ENCODE assay signal across 8 mouse cellular contexts in the genomic region with DNA sequence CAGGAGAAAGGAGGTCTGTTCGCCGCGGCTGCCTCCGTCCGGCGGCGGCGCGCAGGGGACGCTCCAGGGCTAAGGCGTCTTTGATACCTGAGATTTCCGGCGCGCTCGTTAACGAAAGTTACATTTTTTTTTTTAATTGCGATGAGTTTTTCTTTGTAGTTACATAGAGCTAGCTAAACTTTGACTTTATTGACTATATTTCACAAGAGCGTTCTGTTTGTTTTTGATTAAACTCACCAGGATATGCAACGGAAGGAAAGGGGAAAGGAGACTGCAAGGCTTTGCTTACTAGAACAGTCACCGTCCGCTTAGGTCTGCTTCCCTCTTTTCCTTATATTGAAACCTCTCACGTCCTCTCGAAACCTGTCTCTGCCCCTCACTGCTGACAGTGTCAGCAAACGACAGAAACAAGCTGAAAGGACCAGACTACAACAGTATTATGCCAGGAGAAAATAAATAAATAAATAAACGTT. TPM values are rescaled to one million over a fixed set of nuclear protein-coding genes. Genes with fewer than 3 reads are reported as not detected.
DNase-seq lines count a peak whose midpoint lies in the region; ATAC-seq and TF ChIP-seq lines count a peak whose summit lies in the region.

TSS of gene Adgrl2 (minus strand) at position 25 of the 473 bp plus-strand sequence.

- H3K9me3 ChIP-seq in embryonic facial prominence, embryonic 14.5 days (ENCODE audit: control insufficient read depth, low read length), result no peaks in the 10 kb centered on the region
- no peaks in the 10 kb centered on the region for H3K9me3 ChIP-seq in limb, embryonic 14.5 days (ENCODE audit: control insufficient read depth, low read length)
- no peaks in the 10 kb centered on the region for H3K9me3 ChIP-seq in neural tube, embryonic 14.5 days (ENCODE audit: control insufficient read depth, low read length)

- intact Hi-C loops in heart, postnatal 36 days (cut with DNase I), result loop anchor here (2.0 to 5.0 kb wide), 2 partner anchors 48 to 227 kb away; no protein-coding TSS in a partner anchor

- peak; percentile 61 for DNase-seq in right cerebral cortex, postnatal 25 days
- DNase-seq in right cerebral cortex, adult 2 months (ENCODE audit: low spot score in 2 of 2), result no peak
- peak; percentile 58 for DNase-seq in embryonic facial prominence, embryonic 14.5 days (ENCODE audit: low spot score)
- DNase-seq in heart, postnatal 36 days, result peak in 1 of 2 experiments; percentile 18
- peak; percentile 69 for DNase-seq in limb, embryonic 14.5 days (ENCODE audit: low spot score)
- no peak for DNase-seq in cerebellum, adult 9-11 months

- peaks cover 17% of the 10 kb centered on the region for H3K4me1 ChIP-seq in embryonic facial prominence, embryonic 14.5 days (ENCODE audit: control insufficient read depth, insufficient read depth, low read length)
- H3K4me1 ChIP-seq in limb, embryonic 14.5 days (ENCODE audit: control insufficient read depth, insufficient read depth, low read length), result 0 out of 2 replicates have a peak, but pooled peaks cover 6% of the 10 kb centered on the region
- no peaks in the 10 kb centered on the region for H3K4me1 ChIP-seq in neural tube, embryonic 14.5 days (ENCODE audit: control insufficient read depth, insufficient read depth, low read length)

- no peaks in the 10 kb centered on the region for H3K27me3 ChIP-seq in embryonic facial prominence, embryonic 14.5 days (replicated peaks; ENCODE audit: control insufficient read depth, insufficient read depth, low read length)
- no peaks in the 10 kb centered on the region for H3K27me3 ChIP-seq in limb, embryonic 14.5 days (ENCODE audit: control insufficient read depth, insufficient read depth, low read length)
- no peaks in the 10 kb centered on the region for H3K27me3 ChIP-seq in neural tube, embryonic 14.5 days (ENCODE audit: control insufficient read depth, insufficient read depth, low read length)

- 0 out of 2 replicates have a peak, but pooled peaks have one; percentile 46 for TF ChIP-seq POLR2A in limb, embryonic 14.5 days (IDR thresholded peaks at IDR 0.05; ENCODE audit: borderline replicate concordance, extremely low read depth, insufficient read depth, insufficient read length)

- peak within 1 kb of the TSS; percentile 99 for H3K9ac ChIP-seq in embryonic facial prominence, embryonic 14.5 days (ENCODE audit: low read depth, low read length)
- peak within 1 kb of the TSS; percentile 99 for H3K9ac ChIP-seq in limb, embryonic 14.5 days (ENCODE audit: low read depth, low read length, severe bottlenecking)
- peak within 1 kb of the TSS; percentile 98 for H3K9ac ChIP-seq in neural tube, embryonic 14.5 days (replicated peaks; ENCODE audit: low read depth, low read length)

- under 1% methylated on average over 25 of the region's 25 CpGs for WGBS in embryonic facial prominence, embryonic 14.5 days
- 1% methylated on average over 25 of the region's 25 CpGs for WGBS in limb, embryonic 14.5 days
- WGBS in neural tube, embryonic 14.5 days, result under 1% methylated on average over 25 of the region's 25 CpGs

- H3K27ac ChIP-seq in embryonic facial prominence, embryonic 14.5 days (replicated peaks; ENCODE audit: low read depth, low read length), result peak within 1 kb of the TSS; percentile 100
- H3K27ac ChIP-seq in limb, embryonic 14.5 days (replicated peaks; ENCODE audit: low read depth, low read length), result peak within 1 kb of the TSS; percentile 100
- H3K27ac ChIP-seq in neural tube, embryonic 14.5 days (ENCODE audit: low read depth, low read length), result peak within 1 kb of the TSS; percentile 99

- peak within 1 kb of the TSS; percentile 97 for H3K4me3 ChIP-seq in embryonic facial prominence, embryonic 14.5 days (ENCODE audit: low read depth, low read length)
- peak within 1 kb of the TSS; percentile 96 for H3K4me3 ChIP-seq in limb, embryonic 14.5 days (replicated peaks; ENCODE audit: low read length)
- peak within 1 kb of the TSS; percentile 93 for H3K4me3 ChIP-seq in neural tube, embryonic 14.5 days (ENCODE audit: low read depth, low read length)

- no peaks in the 10 kb centered on the region for H3K36me3 ChIP-seq in embryonic facial prominence, embryonic 14.5 days (ENCODE audit: control insufficient read depth, insufficient read depth, low read length)
- no peaks in the 10 kb centered on the region for H3K36me3 ChIP-seq in limb, embryonic 14.5 days (ENCODE audit: control insufficient read depth, insufficient read depth, low read length)
- no peaks in the 10 kb centered on the region for H3K36me3 ChIP-seq in neural tube, embryonic 14.5 days (ENCODE audit: control insufficient read depth, insufficient read depth, low read length)

- ATAC-seq in embryonic facial prominence, embryonic 14.5 days (ENCODE audit: low read depth), result peak; percentile 12
- ATAC-seq in limb, embryonic 14.5 days (ENCODE audit: low FRiP score, low read depth), result peak; percentile 28; the same call in 1 of the 2 replicates
- no peak for ATAC-seq in neural tube, embryonic 14.5 days (ENCODE audit: low read depth)
- ATAC-seq in frontal cortex, adult (ENCODE audit: low TSS enrichment), result no peak; the same call in 1 of the 2 replicates

- H3K4me2 ChIP-seq in embryonic facial prominence, embryonic 14.5 days (ENCODE audit: low read depth, low read length), result peak within 1 kb of the TSS; percentile 83
- peak within 1 kb of the TSS; percentile 71 for H3K4me2 ChIP-seq in limb, embryonic 14.5 days (replicated peaks; ENCODE audit: low read depth, low read length, severe bottlenecking)
- H3K4me2 ChIP-seq in neural tube, embryonic 14.5 days (ENCODE audit: low read depth, low read length), result peak within 1 kb of the TSS; percentile 78

RNA-seq across cellular contexts. Expression of gene Adgrl2, which starts in this region (rescaled TPM):
- polyA plus RNA-seq in embryonic facial prominence, embryonic 14.5 days (2014; fragmentation: Nextera tagmentation; extraction: Ambion mirVana), result 80.2 and 91.6 TPM in 2 replicates
- total RNA-seq in heart, postnatal 36 days (2021), result 10 to 100 TPM; 51.6 to 56.1 TPM
- polyA plus RNA-seq in limb, embryonic 14.5 days (2012; rRNA removed), result 147 and 174 TPM in 2 replicates
- polyA plus RNA-seq in limb, embryonic 14.5 days (2014; fragmentation: Nextera tagmentation; extraction: Ambion mirVana), result 119 and 141 TPM in 2 replicates
- 242 and 243 TPM in 2 replicates for polyA plus RNA-seq in neural tube, embryonic 14.5 days (2014; fragmentation: Nextera tagmentation; extraction: Ambion mirVana)

Comparison
In these comparisons a context has a peak if more than half of its experiments do, and no peak if none do; other contexts are left out.
1. DNase-seq: peak in right cerebral cortex, postnatal 25 days (single experiment), embryonic facial prominence, embryonic 14.5 days (single experiment) and limb, embryonic 14.5 days (single experiment); none in right cerebral cortex, adult 2 months (0 of 2) and cerebellum, adult 9-11 months (single experiment).
2. ATAC-seq: peak in embryonic facial prominence, embryonic 14.5 days (single experiment) and limb, embryonic 14.5 days (single experiment); none in neural tube, embryonic 14.5 days (single experiment) and frontal cortex, adult (single experiment).
3. Peak in every context shown above with its lines, with median percentiles within 50 percentile points of each other: H3K27ac ChIP-seq, H3K4me2 ChIP-seq, H3K4me3 ChIP-seq and H3K9ac ChIP-seq.